ENCODE assay signal across 22 mouse cellular contexts in genomic region chr17:29818989-29819388, GRCm38 (mm10).
DNase-seq lines count a peak whose midpoint lies in the region; ATAC-seq and TF ChIP-seq lines count a peak whose summit lies in the region.
"Had no signal": no experiment of that assay in that cellular context is flagged by ENCODE, and none has a peak within 500 bp of the region (broad histone marks: within the 10 kb centered on the region; RNA-seq: fewer than 3 reads in every experiment).

No protein-coding gene starts in this region.

- no peak for TF ChIP-seq POLR2A in lung, adult 2 months (IDR thresholded peaks at IDR 0.05; ENCODE audit: borderline replicate concordance, extremely low read depth, low read depth, low read length)

- no peak for TF ChIP-seq CTCF in lung, adult 2 months (IDR thresholded peaks at IDR 0.05; ENCODE audit: insufficient read depth, low read length)

- no peak for ATAC-seq in forebrain, embryonic 12.5 days (ENCODE audit: low FRiP score)
- ATAC-seq: intestine, postnatal 0 days had no signal

- H3K4me3 ChIP-seq in forebrain, embryonic 10.5 days, result no peak overlapping the region
- H3K4me3 ChIP-seq in forebrain, embryonic 12.5 days (replicated peaks), result no peak overlapping the region
- H3K4me3 ChIP-seq in lung, adult 2 months (replicated peaks; ENCODE audit: extremely low read depth, low read depth, low read length), result no peak overlapping the region
- H3K4me3 ChIP-seq: embryonic facial prominence, embryonic 15.5 days; gastrocnemius, adult 2 months; heart, embryonic 12.5 days; hindbrain, embryonic 12.5 days; limb, embryonic 13.5 days; liver, embryonic 13.5 days had no signal

- intact Hi-C loops in left cerebral cortex, postnatal 4 days (cut with DNase I), result no loop called here

- H3K4me2 ChIP-seq in forebrain, embryonic 12.5 days, result no peak overlapping the region
- H3K4me2 ChIP-seq: embryonic facial prominence, embryonic 15.5 days; heart, embryonic 12.5 days; hindbrain, embryonic 12.5 days; limb, embryonic 13.5 days; liver, embryonic 13.5 days; midbrain, embryonic 11.5 days had no signal

- no peak overlapping the region for H3K9ac ChIP-seq in forebrain, embryonic 12.5 days
- H3K9ac ChIP-seq: embryonic facial prominence, embryonic 15.5 days; heart, embryonic 12.5 days; hindbrain, embryonic 12.5 days; limb, embryonic 13.5 days; liver, embryonic 13.5 days had no signal

- DNase-seq in forebrain, embryonic 10.5 days (ENCODE audit: extremely low spot score, low spot score), result no peak
- DNase-seq in brain, adult 2 months (ENCODE audit: low read depth, low spot score), result peak; percentile 71
- DNase-seq in lung, adult 2 months, result peak; percentile 14
- peak; percentile 44 for DNase-seq in lung, postnatal 14 days
- DNase-seq in adrenal gland, postnatal 36 days, result no peak
- DNase-seq in adrenal gland, adult 2 months, result no peak
- no peak for DNase-seq in left cerebral cortex, postnatal 4 days
- DNase-seq: cerebellum, adult 8-10 months; gastrocnemius, adult 2 months; kidney, postnatal 36 days; layer of hippocampus, postnatal 36 days; liver, embryonic 13.5 days; thymus, adult 2 months had no signal

- no peaks in the 10 kb centered on the region for H3K9me3 ChIP-seq in forebrain, embryonic 10.5 days
- H3K9me3 ChIP-seq in forebrain, embryonic 12.5 days, result no peaks in the 10 kb centered on the region
- H3K9me3 ChIP-seq: embryonic facial prominence, embryonic 15.5 days; heart, embryonic 12.5 days; hindbrain, embryonic 12.5 days; limb, embryonic 13.5 days; liver, embryonic 13.5 days had no signal

- H3K4me1 ChIP-seq in forebrain, embryonic 10.5 days, result peaks cover 35% of the 10 kb centered on the region
- peaks cover 31% of the 10 kb centered on the region for H3K4me1 ChIP-seq in forebrain, embryonic 12.5 days
- no peaks in the 10 kb centered on the region for H3K4me1 ChIP-seq in lung, adult 2 months (ENCODE audit: control insufficient read depth, insufficient read depth, low read length)
- H3K4me1 ChIP-seq: embryonic facial prominence, embryonic 15.5 days had no signal

- H3K27ac ChIP-seq in forebrain, embryonic 10.5 days, result 0 out of 2 replicates have a peak overlapping the region, but pooled peaks have one; percentile 4
- no peak overlapping the region for H3K27ac ChIP-seq in forebrain, embryonic 12.5 days
- H3K27ac ChIP-seq: embryonic facial prominence, embryonic 15.5 days; gastrocnemius, adult 2 months; hindbrain, embryonic 12.5 days; limb, embryonic 13.5 days; liver, embryonic 13.5 days; macrophage; stomach, postnatal 0 days had no signal

- no peaks in the 10 kb centered on the region for H3K36me3 ChIP-seq in forebrain, embryonic 10.5 days (replicated peaks)
- no peaks in the 10 kb centered on the region for H3K36me3 ChIP-seq in forebrain, embryonic 12.5 days (replicated peaks)
- H3K36me3 ChIP-seq: embryonic facial prominence, embryonic 15.5 days; heart, embryonic 12.5 days; hindbrain, embryonic 12.5 days; limb, embryonic 13.5 days; liver, embryonic 13.5 days had no signal

- peaks cover 84% of the 10 kb centered on the region for H3K27me3 ChIP-seq in forebrain, embryonic 10.5 days (ENCODE audit: poor library complexity, severe bottlenecking)
- peaks cover 60% of the 10 kb centered on the region for H3K27me3 ChIP-seq in forebrain, embryonic 12.5 days
- H3K27me3 ChIP-seq: embryonic facial prominence, embryonic 15.5 days; limb, embryonic 13.5 days had no signal

- 82% methylated on average over 7 of the region's 7 CpGs for WGBS in forebrain, embryonic 10.5 days
- 76% methylated on average over 7 of the region's 7 CpGs for WGBS in forebrain, embryonic 12.5 days
- WGBS in lung, adult 2 months, result 62% methylated on average over 7 of the region's 7 CpGs

Comparison
In these comparisons a context has a peak if more than half of its experiments do, and no peak if none do; other contexts are left out.
1. DNase-seq: peak in brain, adult 2 months (single experiment), lung, adult 2 months (single experiment) and lung, postnatal 14 days (single experiment); none in forebrain, embryonic 10.5 days (single experiment), adrenal gland, postnatal 36 days (0 of 2), adrenal gland, adult 2 months (single experiment) and left cerebral cortex, postnatal 4 days (single experiment).